Mouse (Mus musculus): ENCODE results near the gene Cdc42bpb. TPM values are rescaled to one million over a fixed set of nuclear protein-coding genes. Genes with fewer than 3 reads are reported as not detected.

The Cdc42bpb gene
- polyA plus RNA-seq, 1 experiment from 2014 or later, result 20.1 TPM

GRCm38 (mm10) chr12:111412581-111413284 is 35.2 kb upstream of the Cdc42bpb start:
- H3K9me3 ChIP-seq (replicated peaks), result no peaks in the 10 kb centered on the region
- no peaks in the 10 kb centered on the region for H3K36me3 ChIP-seq
- peak; percentile 23 for ATAC-seq (replicated peaks; ENCODE audit: insufficient number of reproducible peaks, insufficient read depth, low FRiP score, low read depth)
- peaks cover 16% of the 10 kb centered on the region for H3K27me3 ChIP-seq
- peak overlapping the region; percentile 83 for H3K4me2 ChIP-seq
- 12% methylated on average over 12 of the region's 12 CpGs for WGBS
- peak overlapping the region; percentile 85 for H3K27ac ChIP-seq
- peak overlapping the region; percentile 51 for H3K4me3 ChIP-seq
- H3K9ac ChIP-seq, result peak overlapping the region; percentile 63
- H3K4me1 ChIP-seq (replicated peaks), result peaks cover 38% of the 10 kb centered on the region

- ATAC-seq (replicated peaks; ENCODE audit: insufficient number of reproducible peaks, insufficient read depth, low FRiP score, low read depth), result no peak
- WGBS, result 75% methylated on average over 8 of the region's 8 CpGs
These were observed 34.3 kb upstream of the Cdc42bpb start for GRCm38 (mm10) chr12:111411631-111412355.

GRCm38 (mm10) chr12:111409583-111409982 is 32.1 kb upstream of the Cdc42bpb start:
- Histone ChIP-seq H3K36me3 (no peaks in the 10 kb centered on the region), H3K9ac (no peak overlapping the region), H3K4me1 (replicated peaks) (peaks cover 34% of the 10 kb centered on the region), H3K27me3 (peaks cover 37% of the 10 kb centered on the region), H3K27ac (no peak overlapping the region), H3K4me3 (no peak overlapping the region), H3K4me2 (no peak overlapping the region), H3K9me3 (replicated peaks) (no peaks in the 10 kb centered on the region)
- WGBS, result 50% methylated on average over 5 of the region's 5 CpGs
- no peak for ATAC-seq (replicated peaks; ENCODE audit: insufficient number of reproducible peaks, insufficient read depth, low FRiP score, low read depth)

More at GRCm38 (mm10) chr12:111411631-111412355, 34.3 kb upstream of the Cdc42bpb start:
- Histone ChIP-seq H3K27ac (peak overlapping the region; percentile 85), H3K36me3 (no peaks in the 10 kb centered on the region), H3K9me3 (replicated peaks) (no peaks in the 10 kb centered on the region), H3K4me2 (no peak overlapping the region), H3K9ac (no peak overlapping the region), H3K27me3 (peaks cover 25% of the 10 kb centered on the region), H3K4me1 (replicated peaks) (peaks cover 33% of the 10 kb centered on the region), H3K4me3 (no peak overlapping the region)

- no peaks in the 10 kb centered on the region for H3K36me3 ChIP-seq
- peak within 1 kb of the TSS; percentile 56 for H3K4me2 ChIP-seq
- ATAC-seq (replicated peaks; ENCODE audit: insufficient number of reproducible peaks, insufficient read depth, low FRiP score, low read depth), result 0 out of 2 replicates have a peak, but pooled peaks have one; percentile 15
- peaks cover 15% of the 10 kb centered on the region for H3K4me1 ChIP-seq (replicated peaks)
- 2% methylated on average over 24 of the region's 24 CpGs for WGBS
- H3K4me3 ChIP-seq, result peak within 1 kb of the TSS; percentile 30
- H3K9me3 ChIP-seq (replicated peaks), result no peaks in the 10 kb centered on the region
- peaks cover 44% of the 10 kb centered on the region for H3K27me3 ChIP-seq
- H3K27ac ChIP-seq, result no peak within 1 kb of the TSS
- 0 out of 2 replicates have a peak within 1 kb of the TSS, but pooled peaks have one; percentile 38 for H3K9ac ChIP-seq
These were observed 29.1 kb upstream of the Cdc42bpb start, which contains the start of gene Lbhd2 for GRCm38 (mm10) chr12:111406622-111407021. Gene Lbhd2 (plus strand): TSS chr12:111406809.

- H3K9me3 ChIP-seq (replicated peaks), result no peaks in the 10 kb centered on the region
- H3K9ac ChIP-seq, result no peak overlapping the region
- no peaks in the 10 kb centered on the region for H3K36me3 ChIP-seq
- no peak overlapping the region for H3K4me3 ChIP-seq
- H3K27ac ChIP-seq, result no peak overlapping the region
- ATAC-seq (replicated peaks; ENCODE audit: insufficient number of reproducible peaks, insufficient read depth, low FRiP score, low read depth), result no peak
- H3K4me1 ChIP-seq (replicated peaks), result peaks cover 14% of the 10 kb centered on the region
- H3K27me3 ChIP-seq, result peaks cover 47% of the 10 kb centered on the region
- 55% methylated on average over 10 of the region's 10 CpGs for WGBS
- no peak overlapping the region for H3K4me2 ChIP-seq
These were observed 27.4 kb upstream of the Cdc42bpb start for GRCm38 (mm10) chr12:111404880-111405279.

- 0 out of 2 replicates have a peak overlapping the region, but pooled peaks have one; percentile 14 for H3K4me2 ChIP-seq
- 21% methylated on average over 15 of the region's 15 CpGs for WGBS
- ATAC-seq (replicated peaks; ENCODE audit: insufficient number of reproducible peaks, insufficient read depth, low FRiP score, low read depth), result 0 out of 2 replicates have a peak, but pooled peaks have one; percentile 45
These were observed 24.1 kb upstream of the Cdc42bpb start for GRCm38 (mm10) chr12:111401454-111402184.

GRCm38 (mm10) chr12:111396997-111397396 is 19.5 kb upstream of the Cdc42bpb start:
- peaks cover 8% of the 10 kb centered on the region; the same call in 1 of the 2 replicates for H3K27me3 ChIP-seq
- no peak overlapping the region for H3K4me3 ChIP-seq
- peak overlapping the region; percentile 21; the same call in 1 of the 2 replicates for H3K27ac ChIP-seq
- peaks cover 15% of the 10 kb centered on the region for H3K4me1 ChIP-seq (replicated peaks)
- no peak overlapping the region for H3K9ac ChIP-seq
- no peak for ATAC-seq (replicated peaks; ENCODE audit: insufficient number of reproducible peaks, insufficient read depth, low FRiP score, low read depth)
- H3K4me2 ChIP-seq, result no peak overlapping the region
- no peaks in the 10 kb centered on the region for H3K36me3 ChIP-seq
- no peaks in the 10 kb centered on the region for H3K9me3 ChIP-seq (replicated peaks)
- WGBS, result 49% methylated on average over 5 of the region's 5 CpGs

More at GRCm38 (mm10) chr12:111401454-111402184, 24.1 kb upstream of the Cdc42bpb start:
- Histone ChIP-seq H3K27ac (no peak overlapping the region), H3K4me1 (replicated peaks) (peaks cover 19% of the 10 kb centered on the region), H3K4me3 (no peak overlapping the region), H3K9ac (no peak overlapping the region), H3K27me3 (peaks cover 21% of the 10 kb centered on the region), H3K36me3 (no peaks in the 10 kb centered on the region), H3K9me3 (replicated peaks) (no peaks in the 10 kb centered on the region)

GRCm38 (mm10) chr12:111394008-111394407 is 16.5 kb upstream of the Cdc42bpb start:
- Histone ChIP-seq H3K4me3 (no peak overlapping the region), H3K4me2 (no peak overlapping the region), H3K9ac (no peak overlapping the region), H3K36me3 (no peaks in the 10 kb centered on the region), H3K27ac (no peak overlapping the region), H3K27me3 (no peaks in the 10 kb centered on the region), H3K9me3 (replicated peaks) (no peaks in the 10 kb centered on the region), H3K4me1 (replicated peaks) (peaks cover 11% of the 10 kb centered on the region)
- ATAC-seq (replicated peaks; ENCODE audit: insufficient number of reproducible peaks, insufficient read depth, low FRiP score, low read depth), result no peak
- WGBS, result 78% methylated on average over 6 of the region's 6 CpGs

GRCm38 (mm10) chr12:111387146-111387545 is 9.6 kb upstream of the Cdc42bpb start:
- WGBS, result 71% methylated on average over 4 of the region's 4 CpGs
- Histone ChIP-seq H3K9ac (no peak overlapping the region), H3K9me3 (replicated peaks) (no peaks in the 10 kb centered on the region), H3K27ac (peak overlapping the region; percentile 75), H3K4me3 (no peak overlapping the region), H3K36me3 (no peaks in the 10 kb centered on the region), H3K27me3 (no peaks in the 10 kb centered on the region), H3K4me1 (replicated peaks) (peaks cover 13% of the 10 kb centered on the region), H3K4me2 (0 out of 2 replicates have a peak overlapping the region, but pooled peaks have one; percentile 10)
- no peak for ATAC-seq (replicated peaks; ENCODE audit: insufficient number of reproducible peaks, insufficient read depth, low FRiP score, low read depth)

GRCm38 (mm10) chr12:111386642-111387120 is 9.2 kb upstream of the Cdc42bpb start:
- Histone ChIP-seq H3K9me3 (replicated peaks) (no peaks in the 10 kb centered on the region), H3K4me2 (0 out of 2 replicates have a peak overlapping the region, but pooled peaks have one; percentile 10), H3K9ac (no peak overlapping the region), H3K27me3 (no peaks in the 10 kb centered on the region), H3K36me3 (no peaks in the 10 kb centered on the region), H3K4me3 (no peak overlapping the region), H3K27ac (peak overlapping the region; percentile 75), H3K4me1 (replicated peaks) (peaks cover 15% of the 10 kb centered on the region)
- peak; percentile 89 for ATAC-seq (replicated peaks; ENCODE audit: insufficient number of reproducible peaks, insufficient read depth, low FRiP score, low read depth)
- 24% methylated on average over 8 of the region's 8 CpGs for WGBS
